Mouse (Mus musculus) v-Abl transformed pro-B cells (cell line): ENCODE results near the gene Pdilt.

Experiments used
- in situ Hi-C, 2 experiments: fragments of 400-800 bp; cut with MboI; formaldehyde crosslinking; loops; one replicate each; pipeline ENCODE4 v1.15.1; 2025; ENCODE audit not compliant: unreplicated experiment in 2 of 2

Pdilt gene

GRCm38 (mm10) chr7:119515492-119516271 is 7.6 kb downstream of the Pdilt start:
- in situ Hi-C loops, result loop anchor here (10.0 to 25.0 kb wide), 8 partner anchors 61 to 1309 kb away; partner anchors contain the start of genes Gpr139 (in 2 of the 2) and Gp2 (in 1 of the 2)

GRCm38 (mm10) chr7:119513056-119513455 is 10.2 kb downstream of the Pdilt start:
- in situ Hi-C loops, result loop anchor here (10.0 to 25.0 kb wide), 8 partner anchors 58 to 1312 kb away; partner anchors contain the start of genes Gpr139 (in 2 of the 2) and Gp2 (in 1 of the 2)

- in situ Hi-C loops, result loop anchor here (10.0 to 25.0 kb wide), 8 partner anchors 56 to 1314 kb away; partner anchors contain the start of genes Gpr139 (in 2 of the 2) and Gp2 (in 1 of the 2)
Measured at GRCm38 (mm10) chr7:119511143-119511542, 12.1 kb downstream of the Pdilt start.

- in situ Hi-C loops, result loop anchor here (25.0 kb wide), 6 partner anchors 928 to 2003 kb away; partner anchors contain the start of genes Coq7 (in 1 of the 2), Rps15a (in 1 of the 2) and Smg1 (in 1 of the 2)
Measured at GRCm38 (mm10) chr7:119490041-119490780, 33.1 kb downstream of the Pdilt start.

- in situ Hi-C loops, result loop anchor here (10.0 to 25.0 kb wide), 7 partner anchors 924 to 1999 kb away; partner anchors contain the start of genes Coq7 (in 1 of the 2), Rps15a (in 1 of the 2) and Smg1 (in 1 of the 2)
Measured at GRCm38 (mm10) chr7:119486683-119487082, 36.6 kb downstream of the Pdilt start.

GRCm38 (mm10) chr7:119484154-119484553 is 39.1 kb downstream of the Pdilt start:
- in situ Hi-C loops, result loop anchor here (10.0 to 25.0 kb wide), 7 partner anchors 922 to 1997 kb away; partner anchors contain the start of genes Coq7 (in 1 of the 2), Rps15a (in 1 of the 2) and Smg1 (in 1 of the 2)

GRCm38 (mm10) chr7:119479256-119479655 is 44.0 kb downstream of the Pdilt start, which contains the start of gene Umod:
Umod (minus strand) TSS chr7:119479282.
- in situ Hi-C loops, result loop anchor here (10.0 to 25.0 kb wide), 7 partner anchors 884 to 1992 kb away; partner anchors contain the start of genes Coq7 (in 1 of the 2), Rps15a (in 1 of the 2), Smg1 (in 1 of the 2) and Tmc5 (in 1 of the 2)

- in situ Hi-C loops, result loop anchor here (10.0 to 25.0 kb wide), 7 partner anchors 882 to 1989 kb away; partner anchors contain the start of genes Coq7 (in 1 of the 2), Rps15a (in 1 of the 2), Smg1 (in 1 of the 2) and Tmc5 (in 1 of the 2)
Measured at GRCm38 (mm10) chr7:119476500-119477389, 46.5 kb downstream of the Pdilt start.

GRCm38 (mm10) chr7:119459185-119459584 is 64.1 kb downstream of the Pdilt start, which contains the start of gene Gp2:
Gp2 (minus strand) TSS chr7:119459285.
- in situ Hi-C loops, result loop anchor here (10.0 to 25.0 kb wide), 2 partner anchors 56 to 697 kb away; partner anchors contain the start of gene Acsm5 (in 1 of the 2)

- in situ Hi-C loops, result loop anchor here (10.0 to 25.0 kb wide), 2 partner anchors 61 to 692 kb away; partner anchors contain the start of gene Acsm5 (in 1 of the 2)
Measured at GRCm38 (mm10) chr7:119454192-119454591, 69.1 kb downstream of the Pdilt start.

GRCm38 (mm10) chr7:119443849-119444248 is 79.4 kb downstream of the Pdilt start:
- in situ Hi-C loops, result loop anchor here in 1 of 2 experiments (10.0 kb wide), 1 partner anchor 71 kb away; the partner anchor contains the start of gene Acsm5

GRCm38 (mm10) chr7:119441938-119442337 is 81.4 kb downstream of the Pdilt start:
- in situ Hi-C loops, result loop anchor here in 1 of 2 experiments (10.0 kb wide), 1 partner anchor 73 kb away; the partner anchor contains the start of gene Acsm5
